Mouse (Mus musculus) embryo, embryonic 10.5 days (tissue): ENCODE measurements around the gene Nanos2.

Experiments
- DNase-seq: peaks from one replicate; pipeline ENCODE4 v3.0.0-alpha.2; 2015; ENCODE audit warnings: low spot score

The Nanos2 gene

DNA sequence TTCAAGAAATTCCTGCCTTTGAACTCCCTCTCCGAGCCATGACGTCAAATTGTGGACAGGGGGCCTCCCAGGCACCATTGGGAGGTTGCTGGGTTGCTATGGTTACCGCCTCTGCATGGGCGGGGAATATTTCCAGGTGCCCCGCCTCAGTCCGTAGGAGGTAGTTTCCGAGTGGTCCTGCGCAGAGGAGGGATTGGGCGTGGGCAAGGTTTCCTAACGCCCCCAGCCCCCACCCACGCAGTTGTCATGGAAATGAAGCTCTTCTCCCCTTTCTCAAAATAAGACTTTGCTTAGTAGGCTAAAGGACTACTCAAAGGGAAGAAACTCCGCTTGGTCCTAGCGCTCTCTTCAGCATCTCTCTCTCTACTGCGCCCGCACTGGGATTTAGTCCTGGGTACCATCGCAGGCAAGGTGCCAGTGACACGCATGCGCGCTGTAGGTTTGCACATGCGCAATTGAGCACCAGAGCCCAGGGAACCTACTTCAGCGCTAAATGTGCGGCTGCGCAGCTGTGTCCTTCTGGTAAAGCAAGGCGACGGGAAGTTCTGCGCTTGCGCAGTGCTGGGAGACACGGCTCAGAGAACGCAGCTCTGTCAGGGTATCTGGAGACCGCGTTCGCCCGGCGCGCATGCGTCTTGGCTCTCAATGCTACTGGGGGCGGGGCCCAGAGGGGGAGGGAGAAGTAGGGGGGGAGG lies 3.5 kb downstream of the Nanos2 start, which contains the start of gene Mypop:
Gene Mypop (plus strand): TSS at position 645 of the 695 bp plus-strand sequence.
- peak; percentile 100 for DNase-seq

GRCm38 (mm10) chr7:18991660-18992293 lies 4.6 kb downstream of the Nanos2 start:
- no peak for DNase-seq

GRCm38 (mm10) chr7:18992294-18992675 lies 5.1 kb downstream of the Nanos2 start:
- no peak for DNase-seq

DNA sequence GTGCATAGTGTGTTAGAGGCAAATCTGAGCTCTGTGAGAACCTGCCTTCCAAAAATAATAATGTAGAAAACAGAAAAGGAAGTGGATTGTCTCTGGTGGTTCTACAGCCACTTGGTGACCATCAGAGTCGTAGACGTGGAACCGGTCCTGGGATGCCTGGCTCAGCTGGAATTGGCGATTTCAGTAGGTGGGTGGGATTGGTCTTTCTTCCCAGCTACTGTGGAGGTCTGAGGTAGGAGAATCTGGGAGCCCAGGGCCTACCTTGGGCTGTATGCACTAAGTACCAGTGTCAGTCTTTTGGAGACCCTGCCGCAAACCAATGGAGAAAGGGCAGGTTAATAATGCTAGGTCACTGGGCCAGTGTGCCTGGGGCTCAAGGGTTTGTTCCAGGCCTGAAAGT lies 5.8 kb downstream of the Nanos2 start:
- no peak for DNase-seq

DNA sequence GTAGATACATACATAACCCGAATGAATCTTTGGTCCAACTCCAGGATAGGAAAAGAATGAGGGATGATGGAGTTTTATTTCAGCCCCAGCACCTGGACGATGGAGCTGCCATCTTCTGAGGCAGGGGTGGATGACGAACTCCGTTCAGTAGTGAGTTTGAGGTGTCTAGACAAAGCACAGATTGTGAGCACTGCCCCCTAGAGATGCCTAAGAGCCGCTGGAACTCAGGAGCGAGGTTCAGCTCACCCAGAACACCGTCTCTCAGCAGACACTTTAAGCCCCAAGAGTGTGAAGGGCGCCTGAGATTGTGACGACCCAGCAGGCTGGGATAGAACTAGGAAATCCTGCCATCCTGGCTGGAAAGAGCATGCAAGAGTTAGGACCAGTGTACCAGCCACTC lies 11.6 kb downstream of the Nanos2 start:
- DNase-seq = no peak

GRCm38 (mm10) chr7:19000421-19000820 lies 13.2 kb downstream of the Nanos2 start:
- no peak for DNase-seq

GRCm38 (mm10) chr7:19001066-19001806 lies 14.0 kb downstream of the Nanos2 start:
- DNase-seq = peak; percentile 65

- DNase-seq = no peak
Observed at GRCm38 (mm10) chr7:19001807-19002085, 14.5 kb downstream of the Nanos2 start.

DNA sequence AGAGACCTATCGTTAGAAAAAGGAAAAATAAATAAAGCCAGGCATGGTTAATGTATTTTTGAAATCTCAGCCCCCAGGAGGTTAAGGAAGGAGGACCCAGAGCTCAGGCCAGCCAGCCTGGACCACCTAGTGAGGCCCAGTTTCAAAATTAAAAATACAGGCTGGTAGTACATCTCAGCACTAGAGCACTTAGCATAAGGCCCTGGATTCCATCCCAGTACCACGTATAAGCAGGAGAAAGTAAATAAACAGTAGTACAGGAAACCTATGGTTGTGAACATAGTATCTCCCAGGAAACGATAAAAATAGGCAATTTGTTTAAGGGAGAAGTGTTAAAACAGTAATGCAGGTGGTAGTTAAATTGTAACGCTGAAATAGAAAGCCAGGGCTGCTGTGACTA lies 14.9 kb downstream of the Nanos2 start:
- DNase-seq = no peak

DNA sequence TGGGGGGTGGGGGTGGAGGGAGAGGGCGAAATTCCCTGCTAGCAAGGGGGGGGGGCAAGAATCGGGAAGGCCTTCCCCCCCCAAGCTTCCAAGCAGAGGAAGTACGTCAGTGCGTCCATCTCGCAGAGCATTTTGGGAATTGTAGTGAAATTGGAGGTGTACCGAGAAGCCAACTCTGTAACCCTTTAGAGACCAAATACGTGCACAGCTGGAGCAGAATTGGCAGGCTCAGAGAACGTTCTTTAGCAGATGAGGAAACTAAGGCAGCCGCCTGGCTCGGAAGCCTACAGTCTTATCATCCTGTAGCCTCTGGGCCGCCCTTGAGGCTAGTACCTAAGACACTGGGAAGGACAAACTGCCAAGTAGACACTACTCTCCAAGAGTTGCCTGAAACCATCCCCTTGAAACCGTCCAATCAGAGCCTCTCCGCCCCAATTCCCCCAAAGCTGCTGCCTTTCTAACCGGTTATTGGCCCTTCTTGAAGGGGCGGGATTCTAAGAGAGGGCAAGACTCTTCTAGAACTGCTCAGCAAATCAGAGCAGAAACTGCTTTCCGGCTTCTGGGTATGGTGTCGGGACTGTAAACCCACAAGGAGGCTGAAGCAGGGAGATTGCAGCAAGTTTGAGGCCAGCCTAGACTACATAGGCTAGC lies 15.8 kb downstream of the Nanos2 start:
- DNase-seq = peak; percentile 95

DNA sequence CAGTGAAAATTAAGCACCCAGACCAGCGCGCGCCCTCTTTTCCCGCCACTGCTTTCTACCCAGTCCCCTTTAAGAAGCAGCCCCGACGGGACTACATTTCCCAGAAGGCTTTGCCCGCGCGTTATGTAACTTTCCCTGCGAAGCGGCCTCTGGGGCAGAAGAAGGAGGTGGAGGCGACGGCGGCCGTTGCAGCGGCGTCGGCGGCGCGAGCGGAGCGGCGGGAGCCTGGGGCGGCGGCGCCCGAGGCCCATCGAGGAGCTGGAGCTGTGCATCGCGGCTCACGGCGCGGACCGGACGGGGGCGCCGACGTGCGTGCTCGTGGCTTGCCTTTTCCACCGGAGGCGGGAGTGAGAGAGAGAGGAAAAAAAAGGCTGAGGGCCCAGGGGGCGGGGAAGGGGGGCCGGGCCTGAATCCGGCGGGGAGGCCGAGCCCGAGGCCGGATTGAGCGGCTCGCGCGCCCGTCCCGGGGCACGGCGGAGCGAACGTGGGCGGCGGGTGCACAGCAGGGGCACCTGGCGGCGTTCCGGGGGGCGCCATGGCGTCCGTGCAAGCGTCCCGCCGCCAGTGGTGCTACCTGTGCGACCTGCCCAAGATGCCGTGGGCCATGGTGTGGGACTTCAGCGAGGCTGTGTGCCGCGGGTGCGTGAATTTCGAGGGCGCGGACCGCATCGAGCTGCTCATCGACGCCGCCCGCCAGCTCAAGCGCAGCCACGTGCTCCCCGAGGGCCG lies 16.9 kb downstream of the Nanos2 start, which contains the start of gene Irf2bp1:
Gene Irf2bp1 (plus strand): TSS at position 143 of the 729 bp plus-strand sequence.
- DNase-seq = peak; percentile 98

- no peak for DNase-seq
Observed at GRCm38 (mm10) chr7:19004631-19005079, 17.5 kb downstream of the Nanos2 start.

DNA sequence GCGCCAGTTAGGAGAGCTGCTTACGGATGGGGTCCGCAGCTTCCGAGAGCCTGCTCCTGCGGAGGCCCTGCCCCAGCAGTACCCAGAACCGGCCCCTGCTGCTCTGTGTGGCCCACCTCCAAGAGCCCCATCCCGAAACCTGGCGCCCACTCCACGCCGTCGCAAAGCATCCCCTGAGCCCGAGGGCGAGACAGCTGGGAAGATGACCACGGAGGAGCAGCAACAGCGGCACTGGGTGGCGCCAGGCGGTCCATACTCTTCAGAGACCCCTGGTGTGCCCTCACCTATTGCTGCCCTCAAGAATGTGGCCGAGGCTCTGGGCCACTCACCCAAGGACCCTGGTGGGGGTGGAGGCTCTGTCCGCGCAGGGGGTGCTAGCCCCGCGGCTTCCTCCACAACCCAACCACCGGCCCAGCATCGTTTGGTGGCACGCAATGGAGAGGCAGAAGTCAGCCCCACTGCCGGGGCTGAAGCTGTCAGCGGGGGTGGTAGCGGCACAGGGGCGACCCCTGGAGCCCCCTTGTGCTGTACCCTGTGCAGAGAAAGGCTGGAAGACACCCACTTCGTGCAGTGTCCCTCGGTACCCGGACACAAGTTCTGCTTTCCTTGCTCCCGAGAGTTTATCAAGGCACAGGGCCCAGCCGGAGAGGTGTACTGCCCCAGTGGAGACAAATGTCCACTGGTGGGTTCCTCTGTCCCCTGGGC lies 18.4 kb downstream of the Nanos2 start:
- DNase-seq = no peak

DNA sequence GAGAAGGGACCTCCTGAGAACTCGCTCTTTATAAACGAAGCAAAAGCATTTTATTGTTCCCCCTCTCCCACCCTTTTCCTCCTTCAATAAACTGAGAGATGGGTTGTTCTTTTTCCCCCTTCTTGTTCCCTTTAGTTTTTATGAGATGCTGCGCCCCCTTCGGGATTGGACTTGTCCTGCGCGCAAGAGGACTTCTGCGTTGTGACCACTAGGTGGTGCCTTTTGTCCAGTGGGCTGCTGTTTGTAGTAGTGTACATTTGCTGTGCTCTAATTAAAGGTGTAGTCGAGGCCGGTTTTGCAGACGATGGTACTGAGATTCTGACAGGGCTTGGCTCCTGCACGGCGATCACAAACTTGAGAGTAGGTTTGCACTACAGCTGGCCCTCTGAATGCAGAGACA lies 19.3 kb downstream of the Nanos2 start:
- peak; percentile 94 for DNase-seq

DNA sequence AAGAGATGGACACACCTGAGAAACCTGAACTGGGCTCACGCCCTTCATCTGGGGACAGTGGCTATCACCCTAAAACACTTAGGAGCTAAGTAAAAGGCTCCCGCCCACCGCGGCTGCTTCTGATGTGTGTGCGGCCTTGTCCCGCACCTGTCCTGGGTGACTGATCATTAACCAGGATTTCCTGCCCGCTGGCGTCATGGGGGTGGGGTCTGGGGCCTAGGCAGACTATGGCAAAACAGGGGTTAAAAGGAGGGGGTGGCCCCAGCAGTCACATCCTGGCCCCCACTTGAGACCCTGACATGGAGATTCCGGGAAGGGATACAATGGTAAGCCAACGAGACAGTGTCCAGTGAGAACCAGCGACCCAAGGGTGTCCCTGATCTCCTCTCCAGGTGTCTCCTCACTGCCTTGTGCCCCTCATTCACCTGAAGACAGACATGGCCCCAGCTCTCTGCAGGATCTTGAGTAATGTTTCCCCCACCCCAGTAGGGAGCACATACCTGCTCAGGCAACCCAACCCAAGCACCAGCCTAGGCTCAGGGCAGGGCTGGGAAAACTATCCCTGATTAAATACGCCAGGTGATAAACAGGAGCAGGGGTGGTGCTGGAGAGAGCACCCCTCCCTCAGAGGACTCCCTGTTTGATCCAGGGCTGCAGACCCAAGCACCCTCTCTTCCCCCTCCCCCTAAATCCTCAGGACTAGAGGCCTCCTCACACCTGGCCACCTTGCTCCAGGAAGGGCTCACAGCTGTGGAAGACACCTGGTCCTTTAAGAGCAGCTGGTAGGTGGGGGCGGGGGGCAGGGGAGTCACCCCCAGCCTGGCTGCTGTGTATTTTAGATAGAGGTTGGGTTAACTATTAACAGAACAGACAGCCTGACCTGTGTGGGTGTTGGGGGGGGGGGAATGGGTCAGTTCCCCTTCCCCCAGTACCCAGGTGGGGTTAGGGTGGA lies 20.1 kb downstream of the Nanos2 start:
- no peak for DNase-seq

DNA sequence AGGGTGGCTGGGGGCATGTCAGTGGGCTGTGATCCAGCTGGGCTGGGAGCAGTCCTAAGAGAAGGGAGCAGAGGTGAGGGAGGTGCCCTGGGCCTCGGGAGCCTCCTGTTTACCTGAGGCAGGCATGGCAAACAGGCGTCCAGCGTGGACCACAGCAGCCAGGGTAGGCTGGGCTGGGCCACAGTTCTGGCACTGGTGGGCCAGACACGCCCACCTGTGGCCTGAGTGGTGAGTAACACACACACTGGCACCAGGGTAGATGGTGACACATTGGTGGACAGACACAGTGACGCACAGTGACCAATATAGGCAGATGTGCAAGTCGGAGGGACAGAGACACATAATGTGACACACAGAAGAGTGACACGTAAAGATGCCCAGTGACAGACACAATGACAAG lies 23.4 kb downstream of the Nanos2 start:
- DNase-seq = no peak

- DNase-seq = no peak
Observed at GRCm38 (mm10) chr7:19012025-19012621, 24.9 kb downstream of the Nanos2 start.

GRCm38 (mm10) chr7:19012882-19013281 lies 25.7 kb downstream of the Nanos2 start:
- DNase-seq = no peak

DNA sequence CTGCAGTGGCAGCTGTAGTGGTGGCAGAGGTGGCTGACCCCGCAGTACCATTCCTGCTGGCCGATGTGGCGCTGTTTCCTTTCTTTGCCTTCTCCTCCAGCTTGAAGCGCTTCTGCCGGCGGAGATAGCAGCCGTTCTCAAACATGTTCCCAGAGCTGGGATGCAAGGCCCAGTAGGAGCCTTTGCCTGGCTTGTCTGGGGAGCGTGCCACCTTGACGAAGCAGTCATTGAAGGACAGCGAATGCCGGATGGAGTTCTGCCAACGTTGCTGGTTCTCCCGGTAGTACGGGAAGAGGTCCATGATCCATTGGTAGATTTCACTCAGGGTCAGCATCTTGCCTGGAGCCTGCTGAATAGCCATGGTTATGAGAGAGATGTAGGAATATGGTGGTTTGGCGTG lies 27.3 kb downstream of the Nanos2 start:
- DNase-seq = no peak

DNA sequence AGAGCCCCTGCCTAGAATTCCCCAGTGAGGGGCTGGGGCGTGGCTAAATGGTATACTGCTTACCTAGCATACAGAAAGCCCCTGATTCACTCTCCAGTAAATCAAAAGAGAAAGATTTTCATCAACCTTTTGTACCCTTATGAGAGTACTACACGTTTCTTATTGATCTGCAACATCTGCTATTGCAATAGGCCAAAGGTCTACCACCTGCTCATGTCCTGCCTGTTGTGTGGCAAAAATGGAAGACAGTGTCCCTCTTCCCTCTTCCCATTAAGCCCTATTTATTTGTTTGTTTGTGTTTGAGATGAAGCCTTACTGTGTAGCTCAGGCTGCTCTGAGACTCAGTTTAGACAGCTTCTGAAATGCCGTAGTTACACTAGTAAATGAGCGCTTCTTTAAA lies 28.8 kb downstream of the Nanos2 start:
- DNase-seq = no peak
